Mouse (Mus musculus) layer of hippocampus, adult 9-10 months (tissue): ENCODE results near the gene Olfr1392.

Source experiments
- DNase-seq: peaks from one replicate; pipeline ENCODE4 v3.0.0; 2022; ENCODE audit warnings: low spot score

Gene Olfr1392

GRCm38 (mm10) chr11:49322442-49322841 is 37.4 kb downstream of the Olfr1392 start, which contains the start of gene Olfr1391:
Gene Olfr1391, plus strand, starts transcription at chr11:49322742.
- DNase-seq: no peak

GRCm38 (mm10) chr11:49326726-49327125 is 41.6 kb downstream of the Olfr1392 start:
- no peak for DNase-seq

- no peak for DNase-seq
Measured at GRCm38 (mm10) chr11:49329686-49330085, 44.6 kb downstream of the Olfr1392 start.

- DNase-seq: no peak
Measured at GRCm38 (mm10) chr11:49334888-49335287, 49.8 kb downstream of the Olfr1392 start, which contains the start of gene Olfr1390. Gene Olfr1390, plus strand, starts transcription at chr11:49335188.

- DNase-seq: no peak
Measured at GRCm38 (mm10) chr11:49337150-49337832, 52.2 kb downstream of the Olfr1392 start.
